Mouse (Mus musculus) hindbrain, embryonic 14.5 days (tissue): Measurements from ENCODE around the gene Ncoa5. TPM values are rescaled to one million over a fixed set of nuclear protein-coding genes. Genes with fewer than 3 reads are reported as not detected.

Experiments used
- ATAC-seq: fragments of 200-750 bp; cut with Nextera tagmentation; 2 replicates; pipeline ENCODE4 v1.8.0; 2017; ENCODE audit warnings: moderate number of reproducible peaks, mild to moderate bottlenecking, moderate TSS enrichment, moderate library complexity; ENCODE audit not compliant: low FRiP score
- DNase-seq: peaks from one replicate; pipeline ENCODE4 v3.0.0-alpha.2; 2015; ENCODE audit warnings: low spot score
- H3K27ac ChIP-seq: fragments of 300-500 bp; sonication (generic); 2 replicates; pipeline ENCODE4 v1.5.1; 2014; ENCODE audit warnings: mild to moderate bottlenecking, moderate library complexity
- H3K27me3 ChIP-seq: fragments of 300-500 bp; sonication (generic); 2 replicates; pipeline ENCODE4 v1.6.1; 2014; ENCODE audit warnings: mild to moderate bottlenecking, low read length, mixed read lengths; ENCODE audit not compliant: control insufficient read depth, insufficient read depth
- H3K36me3 ChIP-seq: fragments of 300-500 bp; sonication (generic); replicated peaks from 2 replicates; pipeline ENCODE4 v1.6.1; 2014; ENCODE audit not compliant: control insufficient read depth, insufficient read depth
- H3K4me1 ChIP-seq: fragments of 300-500 bp; sonication (generic); replicated peaks from 2 replicates; pipeline ENCODE4 v1.6.1; 2014; ENCODE audit warnings: antibody characterized with exemption, low read length, mixed read lengths; ENCODE audit not compliant: control insufficient read depth, insufficient read depth
- H3K4me2 ChIP-seq: fragments of 300-500 bp; sonication (generic); replicated peaks from 2 replicates; pipeline ENCODE4 v1.6.1; 2014; ENCODE audit warnings: mild to moderate bottlenecking, moderate library complexity
- H3K4me3 ChIP-seq: fragments of 300-500 bp; sonication (generic); replicated peaks from 2 replicates; pipeline ENCODE4 v1.5.1; 2014; ENCODE audit warnings: mild to moderate bottlenecking, low read length
- H3K9ac ChIP-seq: fragments of 300-500 bp; sonication (generic); 2 replicates; pipeline ENCODE4 v1.6.1; 2014
- H3K9me3 ChIP-seq: fragments of 300-500 bp; sonication (generic); 2 replicates; pipeline ENCODE4 v1.6.1; 2016; ENCODE audit warnings: low read length; ENCODE audit not compliant: control insufficient read depth
- WGBS: fragments of 180-500 bp; shearing (Covaris S2); extraction: QIAGEN DNeasy Blood & Tissue Kit; methylation state at CpG from one replicate; pipeline ENCODE4 v1.1.7; 2014; 5-methylcytosine and 5-hydroxymethylcytosine counted together
- polyA plus RNA-seq: library from polyadenylated mRNA; unstranded; fragments of >200 nt; fragmentation: Nextera tagmentation; extraction: Ambion mirVana; gene quantifications from 2 replicates; pipeline ENCODE4 v1.2.1, GENCODE M21; 2014

The Ncoa5 gene
- polyA plus RNA-seq, 1 experiment from 2014 or later = 83.1 TPM

GRCm38 (mm10) chr2:164991111-164991510 lies 43.6 kb downstream of the Ncoa5 start:
- ATAC-seq (no peak), DNase-seq (no peak)
- Histone ChIP-seq H3K36me3 (peaks cover 41% of the 10 kb centered on the region), H3K4me3 (no peak overlapping the region), H3K4me1 (no peaks in the 10 kb centered on the region), H3K27ac (no peak overlapping the region), H3K9me3 (no peaks in the 10 kb centered on the region), H3K27me3 (no peaks in the 10 kb centered on the region), H3K9ac (no peak overlapping the region), H3K4me2 (no peak overlapping the region)
- WGBS = 84% methylated on average over 3 of the region's 3 CpGs

GRCm38 (mm10) chr2:164988777-164989176 lies 45.9 kb downstream of the Ncoa5 start:
- no peak for ATAC-seq

DNA sequence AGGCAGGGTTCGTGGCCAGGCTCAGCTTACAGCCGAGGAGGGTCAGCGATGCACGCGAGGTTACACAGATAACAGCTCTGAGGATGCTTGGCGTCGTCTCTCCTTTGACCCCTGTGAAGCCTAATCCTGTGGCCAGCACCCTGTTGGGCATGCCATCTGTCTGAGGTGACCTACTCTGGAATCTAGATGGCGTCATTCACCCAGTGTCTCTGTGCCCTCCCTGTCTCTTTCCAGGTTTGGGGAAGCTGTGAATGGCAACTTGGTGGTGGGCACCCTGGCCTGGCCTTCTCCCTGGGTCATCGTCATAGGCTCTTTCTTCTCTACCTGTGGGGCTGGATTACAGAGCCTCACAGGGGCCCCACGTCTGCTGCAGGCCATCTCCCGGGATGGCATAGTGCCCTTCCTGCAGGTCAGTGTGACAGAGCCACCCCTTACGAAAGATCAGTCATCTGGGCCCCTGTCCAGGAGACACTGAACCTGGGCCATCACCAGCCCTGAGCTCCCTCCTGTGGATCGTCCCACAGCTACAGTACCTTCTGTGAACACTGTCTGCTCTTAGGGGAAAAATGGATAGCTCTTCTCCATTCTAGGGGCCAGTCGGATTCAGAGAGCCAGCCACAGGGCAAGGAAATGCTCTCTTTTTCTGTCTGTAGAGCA lies 48.2 kb downstream of the Ncoa5 start:
- no peak overlapping the region for H3K4me2 ChIP-seq
- ATAC-seq (no peak), DNase-seq (no peak)
- H3K4me1 ChIP-seq = no peaks in the 10 kb centered on the region
- H3K9ac ChIP-seq = no peak overlapping the region
- no peak overlapping the region for H3K27ac ChIP-seq
- WGBS = 80% methylated on average over 14 of the region's 14 CpGs
- H3K4me3 ChIP-seq = no peak overlapping the region
- H3K9me3 ChIP-seq = no peaks in the 10 kb centered on the region
- H3K36me3 ChIP-seq = peaks cover 43% of the 10 kb centered on the region
- H3K27me3 ChIP-seq = no peaks in the 10 kb centered on the region

More at GRCm38 (mm10) chr2:164988777-164989176, 45.9 kb downstream of the Ncoa5 start:
- H3K36me3 ChIP-seq = peaks cover 31% of the 10 kb centered on the region
- no peak overlapping the region for H3K27ac ChIP-seq
- no peaks in the 10 kb centered on the region for H3K4me1 ChIP-seq
- H3K4me2 ChIP-seq = no peak overlapping the region
- H3K4me3 ChIP-seq = no peak overlapping the region
- WGBS = 55% methylated on average over 13 of the region's 13 CpGs
- H3K9ac ChIP-seq = no peak overlapping the region
- H3K27me3 ChIP-seq = no peaks in the 10 kb centered on the region
- no peaks in the 10 kb centered on the region for H3K9me3 ChIP-seq
- no peak for DNase-seq

DNA sequence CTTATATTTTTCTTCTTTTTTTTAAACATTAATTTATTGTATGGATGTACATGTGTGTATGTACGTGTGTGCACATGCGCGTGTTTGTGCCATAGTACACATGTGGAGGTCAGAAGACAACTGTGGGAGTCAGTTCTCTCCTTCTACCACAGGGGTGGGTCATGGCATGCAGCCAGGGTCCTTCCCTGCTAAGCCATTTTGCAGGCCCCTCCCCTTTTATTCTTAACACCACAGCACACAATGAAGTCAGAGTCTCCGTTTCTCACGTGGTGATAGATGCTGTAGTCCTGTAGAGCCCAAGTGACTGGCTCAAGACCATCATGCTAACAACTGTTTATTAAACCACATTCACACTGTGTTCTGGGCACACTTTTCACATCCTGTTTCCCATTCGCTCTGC lies 48.7 kb downstream of the Ncoa5 start:
- H3K9ac ChIP-seq = no peak overlapping the region
- WGBS = 80% methylated on average over 6 of the region's 6 CpGs
- peaks cover 45% of the 10 kb centered on the region for H3K36me3 ChIP-seq
- H3K4me1 ChIP-seq = no peaks in the 10 kb centered on the region
- H3K9me3 ChIP-seq = no peaks in the 10 kb centered on the region
- no peaks in the 10 kb centered on the region for H3K27me3 ChIP-seq
- no peak overlapping the region for H3K27ac ChIP-seq
- DNase-seq (no peak), ATAC-seq (no peak)
- no peak overlapping the region for H3K4me3 ChIP-seq
- no peak overlapping the region for H3K4me2 ChIP-seq

DNA sequence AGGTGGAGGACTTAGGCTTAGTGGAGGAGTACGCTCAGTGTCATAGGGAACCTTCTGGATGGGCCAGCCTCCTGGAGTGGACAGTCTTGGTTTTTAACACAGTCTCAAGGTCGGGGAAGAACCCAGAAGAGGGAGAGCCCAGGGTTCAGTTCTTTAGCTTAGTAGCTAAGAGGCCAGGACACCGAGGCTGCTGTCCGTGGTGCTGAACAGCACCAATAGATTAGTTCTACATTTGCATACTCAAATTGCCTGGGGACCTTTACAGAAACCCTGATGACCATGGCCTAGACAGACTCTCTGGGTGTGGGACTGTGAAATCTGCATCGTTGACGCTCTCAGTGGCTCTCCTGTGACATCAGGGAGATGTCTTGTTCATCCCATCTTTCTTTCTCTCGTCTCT lies 54.9 kb downstream of the Ncoa5 start:
- Histone ChIP-seq H3K9ac (no peak overlapping the region), H3K4me1 (no peaks in the 10 kb centered on the region), H3K27me3 (no peaks in the 10 kb centered on the region), H3K4me3 (no peak overlapping the region), H3K4me2 (no peak overlapping the region), H3K9me3 (no peaks in the 10 kb centered on the region), H3K27ac (no peak overlapping the region), H3K36me3 (peaks cover 34% of the 10 kb centered on the region)
- DNase-seq = no peak
- ATAC-seq = no peak
- 24% methylated on average over 7 of the region's 7 CpGs for WGBS

- Histone ChIP-seq H3K27me3 (no peaks in the 10 kb centered on the region), H3K4me1 (peaks cover 12% of the 10 kb centered on the region), H3K27ac (no peak overlapping the region), H3K9me3 (no peaks in the 10 kb centered on the region), H3K4me2 (no peak overlapping the region), H3K4me3 (no peak overlapping the region), H3K36me3 (peaks cover 12% of the 10 kb centered on the region), H3K9ac (no peak overlapping the region)
- no peak for ATAC-seq
- WGBS = 68% methylated on average over 6 of the region's 6 CpGs
- DNase-seq = no peak
Observed at GRCm38 (mm10) chr2:164975611-164976010, 59.1 kb downstream of the Ncoa5 start.

GRCm38 (mm10) chr2:164972646-164973045 lies 62.0 kb downstream of the Ncoa5 start:
- H3K4me3 ChIP-seq = no peak overlapping the region
- no peaks in the 10 kb centered on the region for H3K9me3 ChIP-seq
- no peak overlapping the region for H3K9ac ChIP-seq
- no peak overlapping the region for H3K27ac ChIP-seq
- no peak for DNase-seq
- 70% methylated on average over 5 of the region's 5 CpGs for WGBS
- no peaks in the 10 kb centered on the region for H3K36me3 ChIP-seq
- peaks cover 27% of the 10 kb centered on the region for H3K4me1 ChIP-seq
- no peak for ATAC-seq
- H3K4me2 ChIP-seq = no peak overlapping the region
- H3K27me3 ChIP-seq = peaks cover 10% of the 10 kb centered on the region; the same call in 1 of the 2 replicates

- DNase-seq = peak; percentile 54
- peak; percentile 34; the same call in 1 of the 2 replicates for ATAC-seq
- WGBS = 0% methylated on average over 42 of the region's 42 CpGs
- peak overlapping the region; percentile 80 for H3K9ac ChIP-seq
- peak overlapping the region; percentile 57 for H3K4me2 ChIP-seq
- H3K4me3 ChIP-seq = peak overlapping the region; percentile 63
- no peaks in the 10 kb centered on the region for H3K9me3 ChIP-seq
- no peaks in the 10 kb centered on the region for H3K36me3 ChIP-seq
- H3K4me1 ChIP-seq = peaks cover 31% of the 10 kb centered on the region
- H3K27ac ChIP-seq = peak overlapping the region; percentile 5; the same call in 1 of the 2 replicates
- H3K27me3 ChIP-seq = peaks cover 25% of the 10 kb centered on the region
Observed at GRCm38 (mm10) chr2:164970631-164971196, 64.0 kb downstream of the Ncoa5 start.

DNA sequence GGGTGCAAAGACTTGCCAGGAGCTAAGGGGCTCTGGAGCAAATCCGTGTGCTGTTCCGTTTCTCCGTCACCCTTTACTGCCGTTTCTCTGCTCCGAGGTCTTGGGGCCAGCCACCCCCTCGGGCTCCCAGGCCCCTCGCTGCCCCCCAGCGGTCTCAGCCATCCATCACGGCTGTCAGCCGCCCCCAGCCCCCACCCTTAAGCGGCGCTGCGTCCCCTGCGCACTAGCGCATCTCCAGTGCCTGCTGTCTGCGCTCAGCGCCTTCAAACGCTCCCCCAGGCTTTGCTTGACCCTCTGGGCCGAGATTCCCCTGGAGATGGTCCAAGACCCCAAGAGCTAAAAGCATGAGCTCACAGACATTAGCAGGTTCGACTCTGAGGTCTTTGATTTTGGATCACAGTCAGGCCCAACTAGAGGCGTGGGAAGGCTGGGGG lies 65.3 kb downstream of the Ncoa5 start:
- H3K27me3 ChIP-seq = peaks cover 25% of the 10 kb centered on the region
- peak overlapping the region; percentile 91 for H3K27ac ChIP-seq
- peaks cover 44% of the 10 kb centered on the region for H3K4me1 ChIP-seq
- H3K36me3 ChIP-seq = no peaks in the 10 kb centered on the region
- H3K4me2 ChIP-seq = peak overlapping the region; percentile 57
- DNase-seq (no peak), ATAC-seq (no peak)
- peak overlapping the region; percentile 63 for H3K4me3 ChIP-seq
- H3K9ac ChIP-seq = peak overlapping the region; percentile 80
- H3K9me3 ChIP-seq = no peaks in the 10 kb centered on the region
- WGBS = 1% methylated on average over 21 of the region's 21 CpGs
